Comparison of ENCODE assay signal across 17 mouse cellular contexts in the genomic region with DNA sequence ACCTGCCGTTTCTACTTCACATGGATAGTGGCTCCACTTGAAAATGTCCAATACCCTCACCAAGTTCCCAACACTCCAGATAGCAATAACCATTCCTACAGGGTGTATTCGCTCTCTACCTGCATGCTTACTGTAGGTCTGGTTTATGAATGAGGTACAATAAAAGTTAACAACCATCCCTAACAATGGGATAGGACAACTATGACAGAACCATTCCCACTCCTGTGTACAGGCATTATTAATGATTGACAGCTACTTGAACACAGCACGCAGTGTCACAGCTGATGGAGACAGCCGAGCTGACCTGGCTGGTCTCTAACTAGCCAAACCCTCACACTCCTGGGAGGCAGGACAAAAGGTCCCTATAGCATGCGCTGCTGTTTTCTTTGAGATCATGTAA.
"Had no signal": no experiment of that assay in that cellular context is flagged by ENCODE, and none has a peak within 500 bp of the region (broad histone marks: within the 10 kb centered on the region; RNA-seq: fewer than 3 reads in every experiment).

No protein-coding gene starts in this region.

- H3K27me3 ChIP-seq: neural tube, embryonic 12.5 days; neural tube, embryonic 13.5 days; neural tube, embryonic 15.5 days; stomach, embryonic 15.5 days had no signal

- DNase-seq: retina, postnatal 1 day; right cerebral cortex, adult 18-20 months; right cerebral cortex, postnatal 14 days; right cerebral cortex, postnatal 25 days; right cerebral cortex, postnatal 4 days; spleen, adult 18-20 months; thymus, adult 18-20 months; thymus, adult 2 months; thymus, postnatal 14 days; thymus, postnatal 25 days; thymus, postnatal 36 days; thymus, postnatal 4 days had no signal

- H3K4me3 ChIP-seq: neural tube, embryonic 12.5 days; neural tube, embryonic 13.5 days; neural tube, embryonic 15.5 days; stomach, embryonic 15.5 days had no signal

- H3K27ac ChIP-seq: neural tube, embryonic 12.5 days; neural tube, embryonic 13.5 days; neural tube, embryonic 15.5 days; stomach, embryonic 15.5 days; stomach, postnatal 0 days had no signal

- H3K4me2 ChIP-seq: neural tube, embryonic 12.5 days; neural tube, embryonic 13.5 days; neural tube, embryonic 15.5 days; stomach, embryonic 15.5 days had no signal

- H3K9me3 ChIP-seq: neural tube, embryonic 12.5 days; neural tube, embryonic 13.5 days; neural tube, embryonic 15.5 days; stomach, embryonic 15.5 days had no signal

- H3K36me3 ChIP-seq: neural tube, embryonic 12.5 days; neural tube, embryonic 13.5 days; neural tube, embryonic 15.5 days; stomach, embryonic 15.5 days had no signal

- H3K9ac ChIP-seq: neural tube, embryonic 12.5 days; neural tube, embryonic 13.5 days; neural tube, embryonic 15.5 days; stomach, embryonic 15.5 days had no signal

- H3K4me1 ChIP-seq: neural tube, embryonic 12.5 days; neural tube, embryonic 15.5 days; stomach, embryonic 15.5 days had no signal
